Mouse (Mus musculus) G1E-ER4 (cell line): ENCODE data around the gene Pgd. TPM values are rescaled to one million over a fixed set of nuclear protein-coding genes. Genes with fewer than 3 reads are reported as not detected.

Experiments
- GATA1 ChIP-seq: IDR thresholded peaks from one replicate; pipeline ENCODE4 v1.8.0; 2012; ENCODE audit warnings: low read length, inconsistent platforms
- polyA plus RNA-seq: library from polyadenylated mRNA; stranded (reverse); fragments of >175 nt; gene quantifications from 2 replicates; pipeline ENCODE4 v1.2.3, GENCODE M21; 2012

Gene Pgd
- polyA plus RNA-seq, 1 experiment = 130 TPM

- TF ChIP-seq GATA1 = no peak
Measured at GRCm38 (mm10) chr4:149148084-149148483, 18.5 kb downstream of the Pgd start.

GRCm38 (mm10) chr4:149147528-149147927, 19.0 kb downstream of the Pgd start:
- no peak for TF ChIP-seq GATA1

- no peak for TF ChIP-seq GATA1
Measured at GRCm38 (mm10) chr4:149145151-149145550, 21.4 kb downstream of the Pgd start.

- no peak for TF ChIP-seq GATA1
Measured at GRCm38 (mm10) chr4:149144459-149144858, 22.1 kb downstream of the Pgd start.

DNA sequence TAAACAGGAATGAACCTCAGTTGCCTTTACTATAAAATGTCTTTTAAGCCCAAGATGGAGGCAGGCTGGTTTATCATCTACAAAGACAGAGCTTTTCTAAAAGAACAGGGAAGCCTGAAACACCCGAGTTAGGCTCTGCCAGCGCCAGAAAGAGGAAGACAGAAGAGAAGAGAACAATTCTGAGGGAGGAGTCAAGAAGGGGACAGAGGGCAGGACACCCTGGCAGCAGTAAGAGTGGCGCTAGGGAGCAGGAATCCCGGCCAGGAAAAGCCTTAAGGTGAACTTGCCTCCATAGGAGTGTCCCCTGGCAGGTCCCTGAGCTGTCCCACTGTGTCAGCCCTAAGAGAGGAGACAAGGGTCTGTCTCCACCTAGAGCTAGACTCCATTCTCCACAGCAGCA, 23.0 kb downstream of the Pgd start:
- TF ChIP-seq GATA1 = no peak

GRCm38 (mm10) chr4:149138515-149138914, 28.1 kb downstream of the Pgd start:
- no peak for TF ChIP-seq GATA1

GRCm38 (mm10) chr4:149136982-149137770, 29.4 kb downstream of the Pgd start, which contains the start of gene Cenps:
TSS of gene Cenps (minus strand) at chr4:149137629.
- no peak for TF ChIP-seq GATA1

GRCm38 (mm10) chr4:149136116-149136850, 30.3 kb downstream of the Pgd start:
- TF ChIP-seq GATA1 = no peak

GRCm38 (mm10) chr4:149133395-149133794, 33.2 kb downstream of the Pgd start:
- TF ChIP-seq GATA1 = no peak

GRCm38 (mm10) chr4:149131789-149132565, 34.6 kb downstream of the Pgd start:
- no peak for TF ChIP-seq GATA1

GRCm38 (mm10) chr4:149131021-149131752, 35.4 kb downstream of the Pgd start:
- TF ChIP-seq GATA1 = no peak

DNA sequence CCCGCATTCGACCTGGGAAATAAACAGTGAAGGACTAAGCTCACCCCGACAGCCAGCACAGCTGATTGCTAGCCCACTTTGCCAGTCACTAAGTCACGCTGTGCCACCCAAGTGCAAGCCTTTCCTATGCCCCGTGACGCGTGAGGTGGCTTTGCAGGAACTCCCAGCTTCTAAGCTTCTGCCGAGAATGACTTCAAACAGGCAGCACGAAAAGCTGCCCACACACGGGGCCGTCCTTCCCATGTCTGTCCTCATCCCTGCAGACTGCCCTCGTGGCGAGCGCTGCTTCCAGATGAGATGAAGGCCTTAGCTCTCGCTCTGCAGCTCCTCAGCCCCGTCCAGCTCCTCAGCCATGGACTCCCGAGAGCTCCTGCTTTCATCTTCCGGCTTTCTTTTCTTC, 38.1 kb downstream of the Pgd start:
- TF ChIP-seq GATA1 = no peak

DNA sequence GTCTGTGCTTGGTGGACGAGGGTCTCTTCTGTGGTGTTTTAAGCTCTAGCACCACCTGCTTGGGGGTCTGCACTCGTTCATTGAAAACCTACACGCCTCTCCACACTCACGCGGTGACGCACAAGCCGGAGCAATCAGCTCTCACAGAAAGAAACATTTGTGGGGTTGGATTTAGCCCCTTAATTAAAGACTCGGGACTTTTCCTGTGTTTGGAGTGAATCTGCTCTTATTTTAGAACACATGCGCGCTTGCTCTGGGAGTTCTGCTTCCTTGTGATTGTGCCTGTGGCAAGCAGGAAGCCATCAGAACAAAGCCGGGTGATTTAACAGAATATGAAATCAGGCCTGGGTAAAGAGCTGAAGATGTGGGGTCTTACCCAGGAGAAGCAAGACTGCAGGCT, 39.9 kb downstream of the Pgd start, which contains the start of gene Cort:
TSS of gene Cort (minus strand) at position 101 of the 400 bp plus-strand sequence.
- TF ChIP-seq GATA1 = no peak

DNA sequence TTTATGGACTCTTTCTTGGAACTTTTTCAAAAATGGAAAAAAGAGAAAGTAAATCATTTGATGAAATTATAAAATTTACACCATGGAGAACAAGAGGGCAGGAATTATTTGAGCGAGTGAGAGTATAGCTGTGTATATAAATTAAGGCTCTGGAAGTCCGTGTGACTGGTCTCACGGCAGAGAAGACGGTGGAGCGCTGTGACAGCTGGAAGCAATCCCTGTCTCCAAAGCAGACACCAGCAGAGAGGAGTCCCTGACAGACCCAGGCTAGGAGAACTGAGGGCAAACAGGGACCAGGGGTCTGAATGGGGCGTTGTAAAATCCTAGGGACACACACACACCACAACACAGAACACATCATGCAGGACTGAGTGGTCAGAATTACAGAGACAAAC, 40.5 kb downstream of the Pgd start:
- TF ChIP-seq GATA1 = no peak
